Mouse (Mus musculus) lung, adult 2 months (tissue): ENCODE measurements around the gene Urb1.

Source experiments
- CTCF ChIP-seq: fragments of 200-500 bp; IDR thresholded peaks from 2 replicates; pipeline ENCODE4 v1.5.1; 2011; ENCODE audit warnings: mild to moderate bottlenecking, low read length, control low read depth; ENCODE audit not compliant: insufficient read depth
- POLR2A ChIP-seq: fragments of 200-500 bp; IDR thresholded peaks from 2 replicates; pipeline ENCODE4 v1.6.1; 2011; ENCODE audit warnings: low read depth, mild to moderate bottlenecking, control low read depth, low read length, borderline replicate concordance; ENCODE audit errors: extremely low read depth

- TF ChIP-seq POLR2A (no peak), CTCF (no peak)
These were observed 63.1 kb downstream of the Urb1 start for GRCm38 (mm10) chr16:90747143-90747542.
